Mouse (Mus musculus): Measurements from ENCODE around the gene Slc32a1. TPM values are rescaled to one million over a fixed set of nuclear protein-coding genes. Genes with fewer than 3 reads are reported as not detected.

Slc32a1 gene
- polyA plus RNA-seq (2015; fragmentation: Nextera tagmentation; extraction: Ambion mirVana): not detected in 2 replicates

GRCm38 (mm10) chr2:158610488-158611325, at the start of gene Slc32a1:
TSS of gene Slc32a1 (plus strand) at chr2:158610767.

GRCm38 (mm10) chr2:158624718-158625222, 14.2 kb downstream of the Slc32a1 start, which contains the start of gene Actr5:
TSS of gene Actr5 (plus strand) at chr2:158624888.

DNA sequence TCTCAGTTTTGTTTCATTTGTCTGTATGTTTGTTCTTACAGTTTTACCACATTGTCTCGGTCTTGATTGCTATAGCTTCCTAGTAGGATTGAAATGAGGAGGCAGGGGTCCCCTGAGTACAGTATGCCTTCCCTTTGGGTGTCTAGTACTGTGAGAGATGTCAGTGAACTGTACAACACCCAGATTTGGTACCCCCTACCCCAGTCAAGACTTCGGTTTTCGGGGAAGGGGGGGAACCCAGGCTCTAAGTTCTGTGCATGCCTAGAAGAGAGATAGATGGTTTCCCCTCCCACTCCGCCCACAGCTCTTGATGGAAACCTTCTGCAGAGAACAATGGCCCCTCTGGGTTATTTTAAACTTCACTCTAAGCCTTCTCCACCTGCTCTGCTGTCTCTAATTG, 54.5 kb downstream of the Slc32a1 start, which contains the start of gene Ppp1r16b:
TSS of gene Ppp1r16b (plus strand) at position 301 of the 400 bp plus-strand sequence.

MicroRNA genes within 50 kb of the gene (microRNA counts, 519-probe panel; counts per million panel counts)
- microRNA mmu-miR-3474: 88.3 counts per million

Other genes with a start within 250 kb of the Slc32a1 start
- 0.10 and 0.13 TPM in 2 replicates for gene Snhg11, start 235.1 kb upstream of the Slc32a1 start, polyA plus RNA-seq (2015; fragmentation: Nextera tagmentation; extraction: Ambion mirVana)
- gene Ralgapb, start 200.9 kb upstream of the Slc32a1 start, polyA plus RNA-seq (2015; fragmentation: Nextera tagmentation; extraction: Ambion mirVana): 9.2 and 10.8 TPM in 2 replicates
- gene Adig, start 108.2 kb upstream of the Slc32a1 start, polyA plus RNA-seq (2015; fragmentation: Nextera tagmentation; extraction: Ambion mirVana): not detected in 2 replicates
- gene Arhgap40, start 98.0 kb upstream of the Slc32a1 start, polyA plus RNA-seq (2015; fragmentation: Nextera tagmentation; extraction: Ambion mirVana): not detected in 2 replicates
- gene Actr5, start 14.1 kb downstream of the Slc32a1 start, polyA plus RNA-seq (2015; fragmentation: Nextera tagmentation; extraction: Ambion mirVana): 8.0 and 8.4 TPM in 2 replicates
- 5.1 and 7.1 TPM in 2 replicates for gene Ppp1r16b, start 54.6 kb downstream of the Slc32a1 start, polyA plus RNA-seq (2015; fragmentation: Nextera tagmentation; extraction: Ambion mirVana)
- gene Fam83d, start 157.3 kb downstream of the Slc32a1 start, polyA plus RNA-seq (2015; fragmentation: Nextera tagmentation; extraction: Ambion mirVana): 14.8 and 14.9 TPM in 2 replicates
- 4.7 and 5.1 TPM in 2 replicates for gene Dhx35, start 184.0 kb downstream of the Slc32a1 start, polyA plus RNA-seq (2015; fragmentation: Nextera tagmentation; extraction: Ambion mirVana)